Mouse (Mus musculus) bone marrow macrophage, adult 2 months (primary cell): Measurements from ENCODE around the gene Apoa2. TPM values are rescaled to one million over a fixed set of nuclear protein-coding genes. Genes with fewer than 3 reads are reported as not detected.

Experiments used
- H3K27ac ChIP-seq: 2 replicates; pipeline ENCODE4 v1.5.1; 2012; ENCODE audit warnings: low read depth, low read length; ENCODE audit not compliant: insufficient read depth
- H3K4me1 ChIP-seq: 2 replicates; pipeline ENCODE4 v1.6.1; 2012; ENCODE audit warnings: low read length; ENCODE audit not compliant: control insufficient read depth, insufficient read depth
- H3K4me3 ChIP-seq: 2 replicates; pipeline ENCODE4 v1.5.1; 2012; ENCODE audit warnings: mild to moderate bottlenecking, low read length, moderate library complexity; ENCODE audit not compliant: insufficient read depth
- CTCF ChIP-seq: IDR thresholded peaks from 2 replicates; pipeline ENCODE4 v1.5.1; 2012; ENCODE audit warnings: low read depth, mild to moderate bottlenecking, low read length, moderate library complexity
- POLR2A ChIP-seq: IDR thresholded peaks from 2 replicates; pipeline ENCODE4 v1.6.1; 2012; ENCODE audit warnings: mild to moderate bottlenecking, low read depth, low read length, borderline replicate concordance
- polyA plus RNA-seq: library from polyadenylated mRNA; stranded (reverse); fragments of >200 nt; gene quantifications from 2 replicates; pipeline ENCODE4 v1.2.4, GENCODE M21; 2012; ENCODE audit not compliant: missing spikeins, insufficient read depth, insufficient read length

Apoa2 gene
- polyA plus RNA-seq, 1 experiment: not detected

GRCm38 (mm10) chr1:171257781-171258180, 32.9 kb downstream of the Apoa2 start:
- no peak overlapping the region for H3K27ac ChIP-seq
- no peak overlapping the region for H3K4me3 ChIP-seq
- no peak for TF ChIP-seq POLR2A
- TF ChIP-seq CTCF: no peak
- peaks cover 22% of the 10 kb centered on the region for H3K4me1 ChIP-seq

GRCm38 (mm10) chr1:171258921-171259320, 34.1 kb downstream of the Apoa2 start:
- H3K27ac ChIP-seq: no peak overlapping the region
- TF ChIP-seq CTCF (no peak), POLR2A (no peak)
- H3K4me1 ChIP-seq: peaks cover 26% of the 10 kb centered on the region
- H3K4me3 ChIP-seq: no peak overlapping the region

DNA sequence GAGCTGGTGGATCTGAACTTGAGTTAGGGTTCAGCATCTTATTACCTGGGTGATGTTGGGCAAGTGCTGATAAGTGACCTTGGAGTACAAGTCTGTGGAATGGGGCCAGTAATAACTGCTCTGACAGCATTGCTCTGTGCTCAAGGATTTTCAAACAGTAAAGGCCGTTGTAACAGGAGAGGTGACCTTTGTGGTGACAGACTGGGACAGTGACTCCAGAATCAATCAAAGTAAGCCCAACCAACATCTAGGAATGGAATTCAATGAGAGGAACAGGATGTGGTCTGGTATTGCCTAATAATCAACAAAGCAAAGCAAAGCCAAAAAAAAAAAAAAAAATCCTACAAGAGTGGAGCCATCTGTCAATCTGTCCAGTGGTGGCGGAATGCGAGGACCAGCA, 35.5 kb downstream of the Apoa2 start:
- Histone ChIP-seq H3K4me3 (no peak overlapping the region), H3K4me1 (peaks cover 28% of the 10 kb centered on the region), H3K27ac (no peak overlapping the region)
- TF ChIP-seq POLR2A: no peak
- TF ChIP-seq CTCF: no peak

GRCm38 (mm10) chr1:171262594-171263130, 37.8 kb downstream of the Apoa2 start:
- H3K4me3 ChIP-seq: peak overlapping the region; percentile 34
- H3K27ac ChIP-seq: peak overlapping the region; percentile 69
- no peak for TF ChIP-seq CTCF
- no peak for TF ChIP-seq POLR2A
- H3K4me1 ChIP-seq: peaks cover 30% of the 10 kb centered on the region

DNA sequence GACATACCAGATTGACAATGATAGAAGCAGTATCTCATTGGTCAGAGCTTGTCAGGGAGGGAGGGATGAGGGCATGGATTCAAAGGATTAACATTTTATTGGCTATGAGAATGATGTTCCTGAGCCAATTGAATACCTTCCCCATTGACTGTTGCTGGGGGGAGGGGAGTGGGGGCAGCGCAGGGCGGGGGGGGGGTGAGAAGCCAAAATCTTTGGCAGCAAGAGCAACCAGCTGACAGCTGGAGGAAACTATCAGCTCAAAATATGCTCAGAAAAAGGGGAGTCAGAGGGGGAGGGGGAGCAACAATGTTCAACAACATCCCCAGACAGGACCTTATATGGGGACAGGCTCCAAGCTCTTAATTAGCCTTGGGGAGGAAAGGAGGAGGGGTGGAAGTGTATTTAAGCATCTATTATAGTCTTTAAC, 38.3 kb downstream of the Apoa2 start:
- no peak for TF ChIP-seq POLR2A
- TF ChIP-seq CTCF: no peak
- H3K4me1 ChIP-seq: peaks cover 30% of the 10 kb centered on the region
- H3K27ac ChIP-seq: peak overlapping the region; percentile 69
- peak overlapping the region; percentile 34 for H3K4me3 ChIP-seq

DNA sequence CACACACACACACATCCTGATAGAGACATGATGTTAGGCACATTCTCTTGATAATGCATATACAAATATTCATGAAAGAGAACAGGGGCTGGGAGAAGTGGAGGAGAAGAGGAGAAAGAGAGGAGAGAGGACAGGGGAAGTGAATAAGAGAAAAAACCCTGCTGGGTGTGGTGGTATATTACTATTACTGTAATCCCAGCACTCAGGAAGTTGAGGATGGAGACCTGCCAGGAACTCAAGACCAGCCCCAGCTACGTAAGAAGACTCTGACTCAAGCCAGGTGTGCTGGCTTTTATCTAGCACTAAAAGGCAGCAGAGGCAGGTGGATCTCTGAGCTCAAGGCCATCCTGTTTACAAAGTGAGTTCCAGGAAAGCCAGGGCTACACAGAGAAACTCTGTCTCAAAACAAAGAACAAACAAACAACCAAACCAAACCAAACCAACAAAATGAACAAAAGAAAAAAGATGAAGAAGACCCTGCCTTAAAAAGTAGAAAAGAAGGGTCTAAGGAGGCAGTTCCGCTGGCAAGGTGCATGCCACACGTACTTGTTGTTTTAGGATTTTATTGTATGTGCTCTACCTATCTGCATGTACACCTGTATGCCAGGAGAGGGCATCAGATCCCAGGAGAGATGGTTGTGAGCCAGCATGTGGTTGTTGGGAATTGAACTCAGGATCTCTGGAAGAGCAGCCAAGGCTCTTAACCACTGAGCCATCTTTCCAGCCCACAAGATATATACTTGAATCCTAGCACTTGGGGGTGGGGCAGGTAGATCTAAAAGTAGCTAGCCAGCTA, 39.0 kb downstream of the Apoa2 start:
- TF ChIP-seq CTCF (no peak), POLR2A (no peak)
- Histone ChIP-seq H3K4me1 (peaks cover 34% of the 10 kb centered on the region), H3K4me3 (no peak overlapping the region), H3K27ac (peak overlapping the region; percentile 61)

DNA sequence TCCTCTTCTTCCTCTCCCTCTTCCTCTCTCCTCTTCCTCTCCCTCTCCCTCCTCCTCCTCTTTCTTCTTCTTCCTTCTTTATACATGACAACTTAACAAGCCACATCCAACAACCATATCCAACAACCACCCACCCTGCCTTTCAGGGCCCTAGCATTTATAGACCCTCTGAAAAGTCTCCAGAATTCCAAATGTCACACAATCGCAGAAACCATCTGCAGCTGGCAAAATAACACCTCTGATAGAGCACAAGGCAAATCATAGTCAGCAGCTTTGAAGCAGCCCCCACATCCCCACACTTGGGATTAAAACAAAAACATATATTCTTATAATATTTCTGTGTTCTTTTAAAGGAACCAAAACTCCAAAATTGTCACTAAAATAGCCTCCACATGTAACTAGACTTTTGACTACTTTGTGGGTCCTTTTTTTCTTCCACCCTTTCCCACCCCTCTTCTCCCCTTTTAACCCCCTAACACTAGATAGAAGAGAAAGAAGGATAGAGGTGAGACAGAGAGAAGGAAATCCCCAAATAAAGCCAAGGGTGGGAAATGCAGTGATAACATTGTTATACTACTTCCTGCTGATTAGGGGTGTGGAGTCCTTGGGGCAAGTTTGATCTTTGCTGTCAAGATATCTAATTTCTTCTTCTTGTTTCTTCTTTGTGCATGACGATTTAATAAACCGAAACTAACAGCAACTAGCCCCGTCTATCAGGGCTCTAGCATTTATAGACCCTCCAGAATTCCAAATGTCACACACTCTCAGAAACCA, 41.3 kb downstream of the Apoa2 start:
- no peak overlapping the region for H3K4me3 ChIP-seq
- no peak overlapping the region for H3K27ac ChIP-seq
- peaks cover 30% of the 10 kb centered on the region for H3K4me1 ChIP-seq
- no peak for TF ChIP-seq POLR2A
- TF ChIP-seq CTCF: no peak

- Histone ChIP-seq H3K4me1 (peaks cover 38% of the 10 kb centered on the region), H3K4me3 (no peak overlapping the region), H3K27ac (peak overlapping the region; percentile 45)
- TF ChIP-seq CTCF: no peak
- TF ChIP-seq POLR2A: no peak
These were observed 43.5 kb downstream of the Apoa2 start for GRCm38 (mm10) chr1:171268341-171268740.

GRCm38 (mm10) chr1:171269848-171270572, 45.2 kb downstream of the Apoa2 start, which contains the start of gene B4galt3:
B4galt3 (plus strand) TSS chr1:171270328.
- H3K4me3 ChIP-seq: peak within 1 kb of the TSS; percentile 71
- H3K4me1 ChIP-seq: peaks cover 31% of the 10 kb centered on the region
- H3K27ac ChIP-seq: 0 out of 2 replicates have a peak within 1 kb of the TSS, but pooled peaks have one; percentile 7
- TF ChIP-seq CTCF: no peak
- peak; percentile 68 for TF ChIP-seq POLR2A

GRCm38 (mm10) chr1:171270573-171270900, 45.7 kb downstream of the Apoa2 start:
- no peak for TF ChIP-seq POLR2A
- no peak for TF ChIP-seq CTCF
- Histone ChIP-seq H3K27ac (0 out of 2 replicates have a peak overlapping the region, but pooled peaks have one; percentile 7), H3K4me1 (peaks cover 31% of the 10 kb centered on the region), H3K4me3 (peak overlapping the region; percentile 71)
